Mouse (Mus musculus) E14TG2a.4 (cell line): ENCODE results near the gene Odf2l.

ENCODE experiments used
- CTCF ChIP-seq: conservative IDR thresholded peaks from 2 replicates; pipeline ENCODE4 v1.5.1; 2014; ENCODE audit warnings: low read length
- NANOG ChIP-seq: IDR thresholded peaks from 2 replicates; pipeline ENCODE4 v1.6.1; 2014; ENCODE audit warnings: borderline replicate concordance, low read length, mixed read lengths
- POU5F1 ChIP-seq: IDR thresholded peaks from 2 replicates; pipeline ENCODE4 v1.6.1; 2014; ENCODE audit warnings: low read length, borderline replicate concordance

DNA sequence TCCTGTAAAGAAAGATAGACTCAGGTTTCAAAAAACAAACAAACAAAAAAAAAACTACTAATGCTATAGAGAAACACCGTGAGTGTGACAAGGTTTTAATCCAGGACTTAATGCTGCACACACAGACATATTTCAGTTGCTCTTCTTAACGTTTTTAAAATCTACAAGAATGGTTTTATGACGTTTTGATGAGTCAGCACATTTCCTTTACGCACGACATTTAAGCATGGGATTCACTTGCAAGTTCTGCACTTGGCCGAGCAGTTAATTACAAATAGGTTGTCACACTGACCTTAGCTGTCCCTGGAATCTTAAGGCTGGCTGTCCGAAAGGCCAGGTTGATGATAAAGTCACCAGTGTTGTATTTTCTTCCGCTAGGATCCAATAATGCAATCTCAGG lies 37.5 kb upstream of the Odf2l start:
- no peak for TF ChIP-seq CTCF
- TF ChIP-seq NANOG = no peak
- TF ChIP-seq POU5F1 = no peak
